Mouse (Mus musculus) ES-E14 (cell line): ENCODE measurements around the gene Tmem119. TPM values are rescaled to one million over a fixed set of nuclear protein-coding genes. Genes with fewer than 3 reads are reported as not detected.
A peak's percentile ranks its signal among the peaks of the same experiment; 100 is the strongest.

Experiments
- DNase-seq: peaks from one replicate; pipeline ENCODE4 v3.0.0-alpha.2; 2013; ENCODE audit warnings: low read depth, low spot score
- H3K27ac ChIP-seq: 2 replicates; pipeline ENCODE4 v1.5.1; 2012; ENCODE audit warnings: low read depth, mild to moderate bottlenecking, low read length, moderate library complexity, mixed read lengths; ENCODE audit not compliant: poor library complexity, insufficient read depth, severe bottlenecking
- H3K36me3 ChIP-seq: 2 replicates; pipeline ENCODE4 v1.6.1; 2012; ENCODE audit warnings: mild to moderate bottlenecking, low read length, moderate library complexity, mixed read lengths; ENCODE audit not compliant: control insufficient read depth, poor library complexity, insufficient read depth, severe bottlenecking
- H3K4me1 ChIP-seq, 2 experiments: fragments of 150-350 bp in 1 of 2; sonication (generic) in 1 of 2; 2 replicates each; pipeline ENCODE4 v1.6.1; 2012; ENCODE audit warnings: low read length in 2 of 2, mild to moderate bottlenecking in 1 of 2, mixed read lengths in 1 of 2; ENCODE audit not compliant: control insufficient read depth in 2 of 2, insufficient read depth in 2 of 2, poor library complexity in 1 of 2
- H3K4me3 ChIP-seq, 2 experiments: fragments of 150-350 bp in 1 of 2; sonication (generic) in 1 of 2; 2 replicates each; pipeline ENCODE4 v1.5.1; 2012; ENCODE audit warnings: low read length in 2 of 2, low read depth in 1 of 2, mild to moderate bottlenecking in 1 of 2, mixed read lengths in 1 of 2; ENCODE audit not compliant: insufficient read depth in 1 of 2, poor library complexity in 1 of 2, severe bottlenecking in 1 of 2
- H3K9ac ChIP-seq: 2 replicates; pipeline ENCODE4 v1.6.1; 2012; ENCODE audit warnings: low read depth, mild to moderate bottlenecking, low read length, mixed read lengths; ENCODE audit not compliant: poor library complexity, insufficient read depth, severe bottlenecking
- H3K9me3 ChIP-seq: fragments of 150-350 bp; sonication (generic); 2 replicates; pipeline ENCODE4 v1.6.1; 2012; ENCODE audit warnings: low read depth, mild to moderate bottlenecking, low read length; ENCODE audit not compliant: control insufficient read depth, insufficient read depth
- CHD2 ChIP-seq: IDR thresholded peaks from 2 replicates; pipeline ENCODE4 v1.6.1; 2014; ENCODE audit warnings: mild to moderate bottlenecking, low read depth, low read length, inconsistent platforms
- HCFC1 ChIP-seq: IDR thresholded peaks from 2 replicates; pipeline ENCODE4 v1.6.1; 2012; ENCODE audit warnings: low read length, inconsistent platforms, borderline replicate concordance; ENCODE audit not compliant: insufficient read depth
- MAFK ChIP-seq: IDR thresholded peaks from 2 replicates; pipeline ENCODE4 v1.6.1; 2014; ENCODE audit warnings: mild to moderate bottlenecking, low read depth, low read length, inconsistent platforms; ENCODE audit not compliant: insufficient read depth
- ZC3H11A ChIP-seq: IDR thresholded peaks from 2 replicates; pipeline ENCODE4 v1.6.1; 2012; ENCODE audit warnings: low read depth, mild to moderate bottlenecking, inconsistent platforms, low read length, borderline replicate concordance
- ZNF384 ChIP-seq: IDR thresholded peaks from 2 replicates; pipeline ENCODE4 v1.6.1; 2012; ENCODE audit warnings: low read depth, low read length, inconsistent platforms
- in situ Hi-C, 2 experiments: fragments of 600-800 bp; cut with MboI; formaldehyde crosslinking; loops; one replicate each; pipeline ENCODE4 v1.15.1; 2025; ENCODE audit warnings: low sequenced_read_pairs in 2 of 2, inconsistent platforms in 1 of 2; ENCODE audit not compliant: unreplicated experiment in 2 of 2
- total RNA-seq: library from RNA; depleted of rRNA; stranded (reverse); fragments of 300-350 nt; gene quantifications from 2 replicates; pipeline ENCODE4 v1.2.3, GENCODE M21; 2012

Tmem119 gene
- total RNA-seq, 1 experiment, result 7.1 TPM

DNA sequence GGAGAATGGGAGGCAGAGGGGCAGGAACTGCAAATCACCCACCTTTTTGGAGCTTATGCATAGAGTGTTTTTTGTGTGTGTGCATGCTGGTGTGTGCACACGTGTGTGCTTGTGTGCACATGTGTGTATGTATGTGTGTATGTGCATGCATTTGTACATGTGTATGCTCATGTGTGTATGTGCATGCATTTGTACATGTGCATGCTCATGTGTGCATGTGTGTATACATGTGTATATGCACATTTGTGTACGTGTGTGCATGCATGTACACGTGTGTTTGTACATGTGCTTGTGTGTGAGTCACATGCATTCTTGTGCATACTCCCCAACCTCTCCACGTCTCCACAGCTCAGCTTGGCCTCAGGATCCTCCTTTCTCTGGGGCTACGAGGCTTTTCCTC lies 30.5 kb upstream of the Tmem119 start:
- in situ Hi-C loops, result no loop called here
- no peak overlapping the region for H3K4me3 ChIP-seq
- no peaks in the 10 kb centered on the region for H3K9me3 ChIP-seq
- TF ChIP-seq HCFC1, result no peak
- no peak for TF ChIP-seq ZNF384
- no peak for TF ChIP-seq CHD2
- no peak for TF ChIP-seq ZC3H11A
- no peak for TF ChIP-seq MAFK
- no peak overlapping the region for H3K9ac ChIP-seq
- no peaks in the 10 kb centered on the region for H3K36me3 ChIP-seq
- no peak for DNase-seq
- H3K27ac ChIP-seq, result no peak overlapping the region
- H3K4me1 ChIP-seq, result peaks cover 3 to 15% of the 10 kb centered on the region in 2 experiments; a peak in 1 of 4 replicates

DNA sequence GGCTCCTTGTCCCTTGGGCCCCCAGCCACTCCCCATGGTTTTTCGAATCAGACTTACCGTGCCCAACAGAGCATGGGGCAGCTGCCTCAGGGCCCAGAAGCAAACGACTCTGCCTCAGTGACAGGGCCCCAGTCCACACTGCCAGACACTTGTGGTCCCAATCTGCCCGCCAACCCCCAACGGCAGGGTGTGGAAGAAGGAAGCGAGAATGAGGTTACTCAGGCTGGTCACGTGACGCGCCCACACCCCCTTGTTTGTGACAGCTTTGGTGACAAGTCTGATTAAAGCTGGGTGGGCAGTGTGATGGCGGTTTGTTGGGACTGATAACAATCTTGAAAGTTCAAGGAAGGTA lies 30.0 kb upstream of the Tmem119 start:
- TF ChIP-seq ZNF384, result no peak
- no peak for TF ChIP-seq HCFC1
- no peak for TF ChIP-seq MAFK
- no peak for TF ChIP-seq CHD2
- no peak for TF ChIP-seq ZC3H11A
- in situ Hi-C loops, result no loop called here

GRCm38 (mm10) chr5:113829566-113830291 lies 29.4 kb upstream of the Tmem119 start:
- Histone ChIP-seq H3K27ac (peak overlapping the region; percentile 3; the same call in 1 of the 2 replicates), H3K4me3 (peak overlapping the region; percentile 40 to 44; a peak in 2 of 4 replicates), H3K9me3 (no peaks in the 10 kb centered on the region), H3K9ac (peak overlapping the region; percentile 59), H3K4me1 (peaks cover 3 to 15% of the 10 kb centered on the region in 2 experiments; a peak in 1 of 4 replicates), H3K36me3 (no peaks in the 10 kb centered on the region)
- no peak for TF ChIP-seq CHD2
- TF ChIP-seq ZNF384, result no peak
- no peak for TF ChIP-seq HCFC1
- TF ChIP-seq MAFK, result no peak
- no peak for TF ChIP-seq ZC3H11A
- no peak for DNase-seq
- in situ Hi-C loops, result no loop called here

More for the DNA sequence above, 30.0 kb upstream of the Tmem119 start:
- peak overlapping the region; percentile 59 for H3K9ac ChIP-seq
- H3K36me3 ChIP-seq, result no peaks in the 10 kb centered on the region
- DNase-seq, result no peak
- H3K4me3 ChIP-seq, result peak overlapping the region; percentile 40 to 44; a peak in 2 of 4 replicates
- peak overlapping the region; percentile 3; the same call in 1 of the 2 replicates for H3K27ac ChIP-seq
- H3K4me1 ChIP-seq, result peaks cover 3 to 15% of the 10 kb centered on the region in 2 experiments; a peak in 1 of 4 replicates
- H3K9me3 ChIP-seq, result no peaks in the 10 kb centered on the region

DNA sequence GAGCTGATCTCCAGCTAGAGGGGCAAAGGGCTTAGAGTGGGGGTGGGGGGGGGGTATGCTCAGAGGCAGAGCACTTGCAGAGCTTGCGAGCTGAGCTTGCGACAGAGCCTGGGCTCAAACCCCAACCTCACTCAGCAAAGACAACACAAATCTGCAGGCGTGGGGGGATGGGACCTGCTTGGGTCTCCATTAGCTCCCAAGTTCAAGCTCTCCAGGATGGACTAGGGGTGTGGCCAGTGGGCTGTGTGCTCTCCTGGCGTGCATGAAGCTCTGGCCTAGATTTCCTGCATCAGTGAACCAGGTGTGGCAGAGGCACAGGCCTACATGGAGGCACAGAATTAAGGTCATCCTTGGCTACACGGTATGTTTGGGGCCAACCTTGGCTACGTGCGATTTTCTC lies 28.2 kb upstream of the Tmem119 start:
- no peak overlapping the region for H3K4me3 ChIP-seq
- H3K9me3 ChIP-seq, result no peaks in the 10 kb centered on the region
- no peak overlapping the region for H3K27ac ChIP-seq
- no peak overlapping the region for H3K9ac ChIP-seq
- DNase-seq, result no peak
- TF ChIP-seq CHD2 (no peak), ZNF384 (no peak), MAFK (no peak)
- H3K4me1 ChIP-seq, result peaks cover 1 to 14% of the 10 kb centered on the region in 2 experiments; a peak in 1 of 4 replicates
- in situ Hi-C loops, result no loop called here
- no peaks in the 10 kb centered on the region for H3K36me3 ChIP-seq

DNA sequence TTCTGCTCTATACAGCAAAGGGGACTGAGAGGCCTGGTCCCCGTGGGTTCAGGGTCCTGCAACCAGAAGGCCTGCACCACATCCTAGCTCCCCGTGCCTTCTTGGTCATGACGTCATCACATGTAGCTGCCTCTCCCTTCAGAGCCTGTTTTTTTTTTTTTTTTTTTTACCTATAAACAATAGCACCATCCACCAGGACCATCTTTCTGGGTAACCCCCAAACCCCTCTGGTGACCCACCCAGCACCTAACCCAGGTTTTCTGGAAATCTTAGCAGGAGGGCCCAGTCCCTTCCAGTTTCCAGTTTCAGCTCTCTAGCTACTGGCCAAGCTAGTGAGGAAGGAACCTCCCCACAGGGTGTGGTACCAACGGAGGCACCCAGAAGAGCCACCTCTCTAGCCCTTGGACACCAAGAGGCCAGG lies 27.7 kb upstream of the Tmem119 start:
- Histone ChIP-seq H3K4me1 (peaks cover 1 to 11% of the 10 kb centered on the region in 2 experiments; a peak in 1 of 4 replicates), H3K4me3 (no peak overlapping the region), H3K27ac (no peak overlapping the region), H3K9me3 (no peaks in the 10 kb centered on the region), H3K36me3 (no peaks in the 10 kb centered on the region), H3K9ac (no peak overlapping the region)
- in situ Hi-C loops, result no loop called here
- DNase-seq, result no peak
- TF ChIP-seq HCFC1 (no peak), ZNF384 (0 out of 2 replicates have a peak, but pooled peaks have one; percentile 15)
